ENCODE assay signal across 7 mouse cellular contexts in genomic region chr1:131527281-131528080, GRCm38 (mm10). TPM values are rescaled to one million over a fixed set of nuclear protein-coding genes. Genes with fewer than 3 reads are reported as not detected.
DNase-seq lines count a peak whose midpoint lies in the region; ATAC-seq and TF ChIP-seq lines count a peak whose summit lies in the region.

Gene Srgap2, minus strand, starts transcription at chr1:131527352.
Gene Fam72a, plus strand, starts transcription at chr1:131527903.

- H3K9me3 ChIP-seq in embryonic facial prominence, embryonic 10.5 days, result no peaks in the 10 kb centered on the region
- H3K9me3 ChIP-seq in intestine, postnatal 0 days (ENCODE audit: control insufficient read depth), result no peaks in the 10 kb centered on the region
- no peaks in the 10 kb centered on the region for H3K9me3 ChIP-seq in midbrain, embryonic 12.5 days

- no peaks in the 10 kb centered on the region for H3K27me3 ChIP-seq in embryonic facial prominence, embryonic 10.5 days (replicated peaks; ENCODE audit: low read depth, poor library complexity, severe bottlenecking)
- no peaks in the 10 kb centered on the region for H3K27me3 ChIP-seq in intestine, postnatal 0 days (replicated peaks; ENCODE audit: control insufficient read depth, insufficient read depth, low read length)
- H3K27me3 ChIP-seq in midbrain, embryonic 12.5 days, result no peaks in the 10 kb centered on the region
- no peaks in the 10 kb centered on the region for H3K27me3 ChIP-seq in small intestine, adult 2 months (ENCODE audit: control insufficient read depth, insufficient read depth, low read length)

- peak; percentile 77; the same call in 1 of the 2 replicates for TF ChIP-seq POLR2A in small intestine, adult 2 months (IDR thresholded peaks at IDR 0.05; ENCODE audit: low read depth, low read length)

- H3K4me1 ChIP-seq in embryonic facial prominence, embryonic 10.5 days, result peaks cover 66% of the 10 kb centered on the region
- no peaks in the 10 kb centered on the region; the same call in 1 of the 2 replicates for H3K4me1 ChIP-seq in intestine, postnatal 0 days (replicated peaks; ENCODE audit: control insufficient read depth, insufficient read depth, low read length)
- H3K4me1 ChIP-seq in midbrain, embryonic 12.5 days, result peaks cover 47% of the 10 kb centered on the region
- peaks cover 2% of the 10 kb centered on the region for H3K4me1 ChIP-seq in small intestine, adult 2 months (ENCODE audit: control insufficient read depth, insufficient read depth, insufficient read length, low read length)

- H3K27ac ChIP-seq in embryonic facial prominence, embryonic 10.5 days (replicated peaks), result peak within 1 kb of the TSS; percentile 93
- H3K27ac ChIP-seq in intestine, postnatal 0 days (ENCODE audit: low read depth, low read length), result peak within 1 kb of the TSS; percentile 88
- peak within 1 kb of the TSS; percentile 91 for H3K27ac ChIP-seq in midbrain, embryonic 12.5 days (replicated peaks)
- peak within 1 kb of the TSS; percentile 70 for H3K27ac ChIP-seq in small intestine, adult 2 months (ENCODE audit: insufficient read depth, low read depth, low read length)

- peak within 1 kb of the TSS; percentile 91 for H3K4me3 ChIP-seq in embryonic facial prominence, embryonic 10.5 days
- peak within 1 kb of the TSS; percentile 76 for H3K4me3 ChIP-seq in intestine, postnatal 0 days (ENCODE audit: low read depth, low read length)
- H3K4me3 ChIP-seq in midbrain, embryonic 12.5 days, result peak within 1 kb of the TSS; percentile 64
- H3K4me3 ChIP-seq in small intestine, adult 2 months (ENCODE audit: low read depth, low read length), result peak within 1 kb of the TSS; percentile 94

- H3K36me3 ChIP-seq in embryonic facial prominence, embryonic 10.5 days (replicated peaks), result peaks cover 7% of the 10 kb centered on the region; the same call in 1 of the 2 replicates
- no peaks in the 10 kb centered on the region for H3K36me3 ChIP-seq in intestine, postnatal 0 days (ENCODE audit: control insufficient read depth, insufficient read depth)
- no peaks in the 10 kb centered on the region for H3K36me3 ChIP-seq in midbrain, embryonic 12.5 days
- no peaks in the 10 kb centered on the region for H3K36me3 ChIP-seq in small intestine, adult 2 months (ENCODE audit: control insufficient read depth, insufficient read depth, low read length)

- intact Hi-C loops in left cerebral cortex, postnatal 4 days (cut with DNase I), result loop anchor here (10.0 kb wide), 1 partner anchor 103 kb away; no protein-coding TSS in a partner anchor

- ATAC-seq in intestine, postnatal 0 days, result peak; percentile 98
- peak; percentile 97 for ATAC-seq in midbrain, embryonic 12.5 days (ENCODE audit: low FRiP score, low read depth)

- TF ChIP-seq CTCF in intestine, postnatal 0 days (IDR thresholded peaks at IDR 0.05; ENCODE audit: low read depth), result no peak
- TF ChIP-seq CTCF in small intestine, adult 2 months (IDR thresholded peaks at IDR 0.05; ENCODE audit: extremely low read depth, insufficient read length, insufficient replicate concordance, low read depth, low read length), result no peak

- H3K9ac ChIP-seq in intestine, postnatal 0 days (ENCODE audit: low read depth, low read length), result peak within 1 kb of the TSS; percentile 74
- peak within 1 kb of the TSS; percentile 92 for H3K9ac ChIP-seq in midbrain, embryonic 12.5 days (replicated peaks)

- under 1% methylated on average over 44 of the region's 44 CpGs for WGBS in embryonic facial prominence, embryonic 10.5 days
- under 1% methylated on average over 44 of the region's 44 CpGs for WGBS in intestine, postnatal 0 days
- under 1% methylated on average over 44 of the region's 44 CpGs for WGBS in midbrain, embryonic 12.5 days
- under 1% methylated on average over 44 of the region's 44 CpGs for WGBS in small intestine, adult 2 months

- H3K4me2 ChIP-seq in intestine, postnatal 0 days (replicated peaks; ENCODE audit: low read depth), result peak within 1 kb of the TSS; percentile 100
- peak within 1 kb of the TSS; percentile 81 for H3K4me2 ChIP-seq in midbrain, embryonic 12.5 days (replicated peaks)

- DNase-seq in adrenal gland, postnatal 10 days, result peak; percentile 98
- peak; percentile 96 for DNase-seq in embryonic facial prominence, embryonic 10.5 days (ENCODE audit: low spot score)
- DNase-seq in gonadal fat pad, adult 2 months (ENCODE audit: low read depth), result peak; percentile 100
- DNase-seq in left cerebral cortex, postnatal 4 days, result peak; percentile 97

RNA-seq across cellular contexts. Expression of gene Srgap2, which starts in this region (rescaled TPM):
- 10 to 100 TPM; 27.1 to 35.8 TPM for total RNA-seq in adrenal gland, postnatal 10 days (2021)
- polyA plus RNA-seq in embryonic facial prominence, embryonic 10.5 days (2016; fragmentation: Nextera tagmentation; extraction: Ambion mirVana), result 17.5 TPM in 2 replicates
- polyA plus RNA-seq in gonadal fat pad, adult 2 months (2012; rRNA removed), result 21.9 and 28.4 TPM in 2 replicates
- polyA plus RNA-seq in intestine, postnatal 0 days (2015; fragmentation: Nextera tagmentation; extraction: Ambion mirVana), result 3.1 and 5.4 TPM in 2 replicates
- 100 to 1,000 TPM; 175 to 199 TPM for total RNA-seq in left cerebral cortex, postnatal 4 days (2021)
- polyA plus RNA-seq in midbrain, embryonic 12.5 days (2016; fragmentation: Nextera tagmentation; extraction: Ambion mirVana), result 18.9 and 19.9 TPM in 2 replicates
- polyA plus RNA-seq in small intestine, adult 2 months (2012; rRNA removed), result 2.8 and 5.6 TPM in 2 replicates

RNA-seq across cellular contexts. Expression of gene Fam72a, which starts in this region (rescaled TPM):
- total RNA-seq in adrenal gland, postnatal 10 days (2021), result 1 to 10 TPM; 1.5 to 1.7 TPM
- 4.1 and 4.3 TPM in 2 replicates for polyA plus RNA-seq in embryonic facial prominence, embryonic 10.5 days (2016; fragmentation: Nextera tagmentation; extraction: Ambion mirVana)
- polyA plus RNA-seq in gonadal fat pad, adult 2 months (2012; rRNA removed), result 0.42 and 0.43 TPM in 2 replicates
- 0.86 and 1.1 TPM in 2 replicates for polyA plus RNA-seq in intestine, postnatal 0 days (2015; fragmentation: Nextera tagmentation; extraction: Ambion mirVana)
- total RNA-seq in left cerebral cortex, postnatal 4 days (2021), result 1 to 10 TPM; 1.2 TPM
- 4.1 TPM in 2 replicates for polyA plus RNA-seq in midbrain, embryonic 12.5 days (2016; fragmentation: Nextera tagmentation; extraction: Ambion mirVana)
- polyA plus RNA-seq in small intestine, adult 2 months (2012; rRNA removed), result 0.08 and 0.14 TPM in 2 replicates

Comparison
In these comparisons a context has a peak if more than half of its experiments do, and no peak if none do; other contexts are left out.
1. Peak in every context shown above with its lines: DNase-seq, ATAC-seq, H3K4me3 ChIP-seq and H3K27ac ChIP-seq.
2. RNA of gene Srgap2 (total RNA-seq): 175 to 199 TPM in left cerebral cortex, postnatal 4 days; 27.1 to 35.8 TPM in adrenal gland, postnatal 10 days; every median in the first group is over 4 times any median in the second.